Mouse (Mus musculus): ENCODE results near the gene Tmem251.

Gene Tmem251

DNA sequence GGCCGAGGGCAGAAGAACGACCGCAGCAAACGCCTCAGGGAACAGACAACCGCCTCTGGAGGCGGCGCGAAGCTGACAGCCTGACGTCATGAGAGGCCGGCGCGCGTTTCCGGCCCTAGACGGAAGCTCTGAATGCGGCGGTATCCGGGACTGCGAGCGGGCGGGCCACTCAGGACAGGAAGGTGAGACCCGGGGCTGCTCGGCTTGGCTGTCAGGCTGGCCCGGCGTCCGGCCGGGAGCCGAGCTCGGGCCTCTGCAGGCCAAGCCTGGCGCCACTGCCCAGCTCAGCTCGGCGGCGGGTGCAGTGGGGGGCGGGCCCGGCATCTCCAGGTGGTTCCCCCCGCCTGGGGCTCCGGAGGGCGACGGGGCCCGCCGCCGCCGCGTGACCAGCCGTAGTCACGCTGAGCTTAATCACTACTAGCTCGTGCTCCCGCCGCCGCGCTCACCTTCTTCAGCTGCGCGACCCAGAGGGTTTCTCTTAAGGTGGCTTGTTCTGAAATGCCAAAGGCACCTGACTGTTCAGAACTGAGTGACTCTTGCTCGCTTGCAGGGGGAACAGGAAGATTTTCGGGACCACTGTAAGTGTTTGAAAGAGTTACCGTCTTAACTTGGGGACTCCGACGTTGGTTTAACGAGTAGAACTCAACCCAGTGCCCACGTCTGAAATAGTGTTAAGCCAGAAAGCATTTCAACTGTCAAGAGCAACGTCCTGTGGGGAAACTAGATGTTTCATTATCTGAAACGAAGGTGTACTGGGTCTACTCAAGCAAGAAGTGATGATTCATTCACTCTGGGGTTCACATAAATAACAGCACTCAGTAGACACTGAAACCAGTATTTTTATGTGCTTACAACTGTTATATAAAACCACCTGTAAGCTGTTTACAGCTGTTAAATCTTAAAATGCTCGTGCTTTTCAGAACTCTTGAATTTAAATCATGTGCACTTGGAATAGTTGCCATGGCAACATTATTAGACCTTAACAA is at the start of gene Tmem251, which contains the start of gene Moap1:
Gene Tmem251 (plus strand): TSS at position 174 of the 986 bp plus-strand sequence.
Gene Moap1 (minus strand): TSS at position 73 of the 986 bp plus-strand sequence.
- DNase-seq = peak; percentile 91 to 94

DNA sequence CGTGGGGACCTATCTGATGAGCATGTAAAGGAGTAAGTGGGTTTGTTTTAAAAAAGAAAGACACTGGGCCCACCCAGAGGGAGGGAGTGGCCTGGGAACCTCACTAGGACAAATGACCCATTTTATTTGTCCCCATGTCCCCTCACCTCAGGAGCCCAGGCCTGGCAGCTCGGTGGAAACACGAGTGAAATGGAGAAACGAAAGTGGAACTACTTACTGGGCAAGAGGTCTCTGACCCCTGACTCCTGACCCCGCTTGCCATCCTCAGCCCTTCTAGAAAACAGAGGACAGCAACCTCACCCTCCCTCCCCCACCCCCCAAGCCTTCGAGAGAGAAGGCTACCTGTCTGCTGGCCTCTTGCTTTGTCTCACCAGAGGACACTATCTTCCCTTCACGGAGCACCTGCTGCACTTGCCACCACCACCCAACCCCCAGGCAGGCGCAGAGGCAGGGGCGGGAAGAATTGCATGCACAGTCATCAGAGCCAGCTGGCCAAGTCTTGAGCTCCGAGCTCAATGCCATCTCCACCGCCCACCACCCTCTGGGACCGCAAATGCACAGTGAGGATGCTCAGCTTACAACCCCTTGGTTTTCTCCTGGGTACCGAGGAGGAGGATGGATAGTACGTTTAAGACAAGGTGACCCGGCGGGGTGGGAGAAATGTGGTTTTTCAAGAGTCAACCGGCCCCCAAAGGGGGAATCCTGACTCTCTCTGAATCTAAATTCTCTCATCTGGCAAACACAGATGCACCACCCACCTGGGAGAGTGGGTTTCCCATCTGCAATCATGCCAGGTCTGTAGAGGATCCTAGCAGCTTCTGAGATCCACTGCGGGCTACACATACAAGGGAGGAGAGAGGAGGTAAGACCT is 48.0 kb upstream of the Tmem251 start:
- DNase-seq = no peak

DNA sequence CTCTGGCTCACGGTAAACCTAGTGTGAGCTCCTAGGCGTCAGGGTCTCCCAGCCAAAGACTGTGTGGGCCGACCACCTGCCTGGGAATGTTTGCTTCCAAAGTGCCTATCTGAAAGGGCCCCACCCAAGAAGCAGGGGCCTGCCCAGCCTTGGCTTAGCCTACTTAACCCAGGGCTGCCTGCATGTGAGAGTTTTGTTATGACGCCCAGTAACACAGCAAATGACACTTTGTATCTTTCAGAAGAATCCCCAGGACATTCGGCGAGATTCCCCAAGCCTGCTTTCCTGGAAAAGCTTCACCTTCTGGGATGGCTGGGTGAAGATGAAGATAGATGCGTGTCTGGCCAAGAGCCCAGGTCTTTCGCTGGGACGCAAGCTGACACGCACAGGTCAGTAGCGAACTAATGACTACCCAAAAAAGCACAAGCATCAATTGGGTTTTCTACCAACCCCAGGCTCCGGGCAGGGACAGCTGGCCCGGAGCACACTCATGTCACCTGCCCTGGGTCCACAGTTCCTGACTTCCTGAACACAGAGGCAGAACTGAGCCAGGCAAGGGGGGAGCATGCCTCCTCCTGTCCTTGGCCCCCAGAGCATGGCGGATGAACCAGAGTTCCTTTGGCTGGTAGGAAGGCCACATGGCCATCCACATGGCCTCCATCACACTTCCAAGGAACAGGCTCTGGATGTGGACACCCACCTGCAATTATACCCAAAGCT is 46.8 kb upstream of the Tmem251 start:
- no peak for DNase-seq

DNA sequence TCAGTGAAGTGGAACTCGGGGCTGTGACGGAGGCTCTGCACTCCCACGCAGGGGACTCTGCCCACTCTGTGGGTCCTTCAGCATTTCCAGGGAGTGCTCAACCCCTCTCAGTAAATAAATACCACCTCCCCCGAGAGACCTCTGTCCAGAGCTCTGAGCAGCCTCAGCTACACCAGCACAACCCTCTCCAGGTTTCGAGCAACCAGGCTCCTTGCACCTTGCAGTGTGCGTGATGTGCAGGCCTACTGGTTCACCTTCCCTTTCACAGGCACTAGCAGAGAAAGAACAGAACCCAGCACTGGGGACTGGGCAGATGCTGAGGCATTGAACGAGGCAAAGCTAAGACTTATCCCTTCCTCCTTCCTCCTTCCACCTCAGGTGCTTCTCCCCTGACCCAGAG is 46.2 kb upstream of the Tmem251 start:
- no peak for DNase-seq

DNA sequence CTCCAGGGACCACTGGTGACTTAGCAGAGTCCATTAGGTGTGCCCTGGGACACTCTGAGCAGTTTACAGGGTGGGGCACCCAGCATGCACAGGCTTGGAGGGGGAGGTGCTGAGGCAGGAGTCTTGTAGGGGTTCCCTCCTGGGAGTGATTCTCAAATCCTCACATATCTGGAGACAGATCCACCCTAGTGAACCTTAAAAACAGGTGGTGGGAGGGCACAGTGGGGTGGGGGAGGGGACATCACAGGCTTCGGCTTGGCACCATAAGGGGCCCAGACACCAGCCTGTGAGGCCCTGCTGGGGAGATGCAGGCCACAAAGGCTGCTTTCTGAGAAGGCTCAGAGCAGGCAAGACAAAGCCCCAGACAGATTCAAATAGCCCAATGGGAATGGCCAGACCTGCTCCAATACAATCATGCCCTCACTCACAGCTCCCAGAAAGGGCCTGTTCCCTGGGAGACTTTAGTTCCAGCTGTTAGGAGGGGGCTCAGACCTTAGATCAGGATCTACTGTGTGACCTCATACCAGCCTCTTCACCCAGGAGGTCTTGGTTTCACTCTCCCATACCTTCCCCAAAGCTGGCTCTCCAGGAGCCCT is 45.4 kb upstream of the Tmem251 start:
- DNase-seq = no peak

DNA sequence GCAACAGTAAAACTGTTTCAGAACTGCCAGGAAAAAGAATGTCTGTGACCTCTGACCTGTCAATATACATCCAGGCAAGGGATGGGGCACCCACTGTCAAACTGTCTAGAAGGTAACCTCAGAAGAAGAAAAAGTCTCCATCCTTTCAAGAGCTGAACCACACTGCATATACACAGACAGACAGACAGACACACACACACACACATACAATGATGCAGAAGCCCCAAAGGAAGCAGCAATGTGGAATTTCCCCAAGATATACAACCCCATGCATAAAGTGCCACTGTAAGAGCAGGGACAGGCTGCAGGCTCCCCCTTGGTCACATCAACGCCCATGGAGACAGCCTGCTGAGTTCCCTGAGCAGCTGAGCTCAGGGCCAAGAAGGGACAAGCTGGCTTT is 44.4 kb upstream of the Tmem251 start:
- DNase-seq = no peak

DNA sequence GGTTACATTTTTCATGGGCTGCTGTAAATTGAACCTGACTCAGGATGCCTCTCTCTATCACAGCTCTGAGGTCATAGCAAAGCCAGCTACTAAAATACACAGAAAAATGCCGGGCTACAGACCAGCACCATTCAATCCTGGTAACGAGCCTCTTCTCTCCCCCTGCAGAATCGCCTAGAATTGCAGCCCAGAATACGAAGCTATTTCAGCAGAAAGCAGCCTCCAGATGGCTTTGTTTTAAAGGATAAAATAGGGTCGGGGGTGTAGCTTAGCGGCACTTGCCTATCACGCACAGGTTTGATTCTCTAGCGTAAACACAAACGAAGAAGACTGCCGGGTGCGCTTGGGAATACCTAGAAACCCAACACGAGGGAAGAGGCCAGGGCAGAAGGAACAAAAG is 43.1 kb upstream of the Tmem251 start:
- no peak for DNase-seq

DNA sequence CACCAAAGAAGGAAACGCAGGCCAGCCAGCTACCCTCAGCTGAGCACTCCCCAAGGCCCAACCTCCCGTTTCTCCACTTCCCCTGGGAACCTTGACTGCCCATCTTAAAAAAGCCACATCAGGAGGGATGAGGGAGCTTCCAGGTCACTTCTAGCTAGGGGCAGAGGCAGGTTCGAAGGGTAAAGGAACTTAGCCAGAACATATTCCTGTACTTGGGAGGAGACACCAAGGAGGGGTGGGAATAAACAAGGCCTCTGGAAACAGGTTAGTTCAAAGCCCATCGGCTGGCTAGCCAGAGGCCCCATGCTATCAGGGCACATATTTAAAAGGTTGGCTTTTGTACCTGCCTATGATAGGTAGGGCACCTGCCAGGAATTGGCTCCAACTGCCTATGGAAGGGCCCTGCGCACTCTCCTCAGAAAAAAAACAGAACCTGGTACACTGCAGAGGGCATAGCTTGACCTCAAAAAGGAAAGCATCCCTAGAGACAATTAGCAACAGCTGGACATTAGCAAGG is 41.8 kb upstream of the Tmem251 start:
- DNase-seq = no peak

DNA sequence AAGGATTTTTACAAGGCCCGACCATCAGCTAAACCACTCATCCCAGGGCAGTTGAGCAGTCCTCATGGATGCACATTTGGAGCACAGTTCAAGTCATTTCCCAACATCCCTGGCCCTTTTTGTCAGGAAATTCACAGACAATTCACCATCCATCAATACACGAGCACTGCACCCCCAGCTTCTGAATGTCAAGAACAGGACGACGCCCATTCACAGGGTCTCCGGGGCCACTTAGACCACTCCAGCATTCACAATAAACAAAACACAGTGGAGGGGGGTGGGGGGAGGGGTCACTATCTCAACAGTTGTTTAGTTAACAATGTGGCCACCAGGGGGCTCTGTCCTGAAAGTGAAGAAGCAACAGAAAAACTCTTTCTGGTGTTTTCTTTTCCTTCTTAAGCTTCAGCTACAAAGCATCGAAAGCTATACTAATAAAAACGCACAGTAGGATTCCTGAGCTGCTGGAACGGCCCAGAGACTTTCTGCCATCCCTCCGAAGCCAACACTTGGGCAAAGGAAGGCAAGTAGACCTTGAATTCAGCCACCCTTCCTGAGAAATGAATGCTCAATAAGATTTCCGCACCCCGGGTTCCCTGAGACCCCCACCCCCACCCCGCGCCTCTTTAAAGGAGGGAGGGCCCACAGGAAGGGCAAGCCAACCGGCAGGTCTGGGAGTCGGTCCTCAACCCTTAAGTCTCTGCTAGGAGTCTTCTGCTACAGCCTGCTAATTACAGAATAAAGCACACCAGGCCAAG is 41.0 kb upstream of the Tmem251 start:
- DNase-seq = peak; percentile 93 to 94

DNA sequence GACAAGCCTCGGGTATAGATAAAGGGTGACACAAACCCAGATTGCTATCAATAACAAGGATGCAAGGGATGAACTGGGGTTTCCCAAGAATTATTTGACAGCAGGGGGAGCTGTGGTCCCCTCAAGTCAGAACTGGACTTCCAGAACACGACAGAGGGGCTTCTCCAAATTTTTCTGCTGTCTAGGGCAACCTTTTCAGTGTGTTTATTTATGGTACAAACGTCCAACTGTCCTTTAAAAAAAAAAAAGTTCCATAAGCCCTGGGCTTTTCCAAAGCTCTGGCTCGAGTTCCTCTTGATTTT is 40.5 kb upstream of the Tmem251 start:
- peak; percentile 50 to 67 for DNase-seq

DNA sequence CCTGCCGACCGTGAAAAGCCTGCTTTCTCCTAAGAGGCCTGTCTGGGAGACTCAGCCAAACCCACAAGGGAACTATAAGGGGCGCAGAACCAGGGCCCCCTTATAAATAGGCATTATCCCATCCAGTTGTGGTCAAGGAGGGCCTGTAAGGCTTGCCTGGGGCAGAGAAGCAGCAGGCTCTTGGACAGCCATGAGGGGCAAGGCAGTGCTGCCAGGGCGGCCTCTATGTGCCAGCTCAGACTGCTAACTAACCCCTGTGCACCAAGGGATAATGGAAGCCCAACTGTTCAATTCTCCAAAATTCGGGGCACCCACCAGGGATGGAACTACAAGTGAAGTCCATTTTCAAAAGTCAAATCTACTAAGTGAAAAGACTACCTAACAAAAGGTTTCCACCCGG is 40.1 kb upstream of the Tmem251 start:
- DNase-seq = no peak

DNA sequence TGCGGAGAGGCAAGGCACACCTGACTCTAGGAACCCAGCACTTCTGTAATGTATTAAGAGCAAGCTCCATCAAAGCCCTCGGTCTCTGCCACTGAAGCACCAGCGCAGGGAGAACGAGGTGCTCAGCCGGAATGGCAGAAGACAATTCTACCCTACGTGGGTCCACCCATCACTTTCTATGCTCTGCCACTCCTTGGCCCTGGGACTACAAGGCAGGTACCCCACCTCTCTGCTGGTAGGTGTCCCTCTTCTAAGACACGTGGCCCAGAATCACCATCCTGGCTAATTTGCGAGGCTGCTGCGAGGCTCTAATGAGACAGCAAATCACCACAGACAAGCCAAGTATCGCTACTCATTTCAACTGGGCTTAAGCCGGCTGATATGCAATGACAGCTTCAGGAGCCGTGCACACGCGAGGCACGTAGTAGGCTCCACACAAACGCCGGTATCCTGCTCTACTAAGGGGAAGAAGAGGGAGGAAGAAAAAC is 39.6 kb upstream of the Tmem251 start:
- DNase-seq = no peak

DNA sequence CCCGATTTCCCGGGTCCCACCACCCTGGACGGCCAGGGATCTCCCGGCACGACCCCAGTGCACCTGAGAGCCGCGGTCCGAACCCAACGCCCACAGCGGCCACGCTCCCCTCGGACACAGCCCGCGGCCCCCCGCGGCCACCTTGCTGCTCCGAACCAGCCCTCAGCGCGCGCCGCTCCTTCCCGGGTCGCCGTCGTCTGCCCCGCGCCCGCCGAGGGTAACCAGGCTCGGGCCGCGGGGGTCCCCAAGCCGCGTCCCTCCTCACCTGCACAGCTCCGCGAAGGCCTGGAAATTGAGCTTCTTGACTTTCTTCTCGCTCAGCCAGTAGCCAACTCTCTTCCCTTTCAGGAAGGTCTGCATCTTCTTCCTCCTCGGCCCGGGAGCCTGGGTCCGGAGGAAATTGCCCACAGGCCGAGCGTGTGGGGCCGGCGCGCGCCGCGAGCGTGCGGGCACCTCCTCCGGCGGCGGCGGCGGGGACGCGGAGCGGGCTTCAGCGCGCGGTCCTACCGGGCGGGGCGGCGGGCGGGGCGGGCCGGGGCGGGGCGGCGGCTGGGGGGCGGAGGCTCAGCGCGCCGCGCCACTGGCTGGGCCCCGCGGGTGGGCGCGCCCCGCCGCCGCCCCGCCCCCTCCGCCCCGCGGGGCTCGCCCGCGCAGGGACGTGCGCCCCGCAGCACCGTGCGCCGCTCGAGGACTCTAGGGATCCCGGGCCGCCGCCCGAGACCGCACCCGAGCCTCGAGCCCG is 38.9 kb upstream of the Tmem251 start, which contains the start of gene Itpk1:
Gene Itpk1 (minus strand): TSS at position 474 of the 742 bp plus-strand sequence.
- peak; percentile 70 to 82 for DNase-seq

DNA sequence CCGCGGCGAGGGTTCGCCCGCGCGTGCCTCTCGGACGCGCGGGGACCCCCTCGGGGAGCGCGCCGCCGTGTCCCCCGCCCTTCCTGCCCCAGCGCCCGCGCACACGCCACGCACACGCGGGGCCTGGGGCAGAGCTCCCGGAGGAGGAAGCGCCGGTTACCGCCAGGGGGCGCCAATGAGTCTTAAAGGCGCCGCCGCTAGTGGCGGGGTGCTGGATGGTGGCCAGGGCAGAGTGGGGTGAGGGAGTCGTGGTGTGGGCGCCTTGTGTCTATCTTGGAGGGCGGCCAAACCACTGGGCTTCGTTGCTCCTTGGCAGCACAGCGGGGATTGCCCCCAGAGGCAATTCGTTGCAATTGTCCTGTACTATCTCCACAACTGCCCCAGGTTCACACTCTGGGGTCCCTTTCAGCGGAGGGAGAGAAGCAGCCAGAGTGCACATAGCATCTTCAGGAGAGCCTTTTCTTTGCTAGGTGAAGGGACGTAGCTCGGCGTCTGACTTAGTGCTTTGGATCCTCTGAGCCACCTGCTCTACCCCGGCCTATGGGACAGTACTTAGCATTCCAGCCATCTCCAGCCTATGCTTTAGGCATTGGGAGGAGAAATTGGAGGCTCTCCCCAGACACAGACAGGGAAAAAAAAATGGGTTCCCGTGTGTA is 38.2 kb upstream of the Tmem251 start:
- peak; percentile 92 to 94 for DNase-seq

DNA sequence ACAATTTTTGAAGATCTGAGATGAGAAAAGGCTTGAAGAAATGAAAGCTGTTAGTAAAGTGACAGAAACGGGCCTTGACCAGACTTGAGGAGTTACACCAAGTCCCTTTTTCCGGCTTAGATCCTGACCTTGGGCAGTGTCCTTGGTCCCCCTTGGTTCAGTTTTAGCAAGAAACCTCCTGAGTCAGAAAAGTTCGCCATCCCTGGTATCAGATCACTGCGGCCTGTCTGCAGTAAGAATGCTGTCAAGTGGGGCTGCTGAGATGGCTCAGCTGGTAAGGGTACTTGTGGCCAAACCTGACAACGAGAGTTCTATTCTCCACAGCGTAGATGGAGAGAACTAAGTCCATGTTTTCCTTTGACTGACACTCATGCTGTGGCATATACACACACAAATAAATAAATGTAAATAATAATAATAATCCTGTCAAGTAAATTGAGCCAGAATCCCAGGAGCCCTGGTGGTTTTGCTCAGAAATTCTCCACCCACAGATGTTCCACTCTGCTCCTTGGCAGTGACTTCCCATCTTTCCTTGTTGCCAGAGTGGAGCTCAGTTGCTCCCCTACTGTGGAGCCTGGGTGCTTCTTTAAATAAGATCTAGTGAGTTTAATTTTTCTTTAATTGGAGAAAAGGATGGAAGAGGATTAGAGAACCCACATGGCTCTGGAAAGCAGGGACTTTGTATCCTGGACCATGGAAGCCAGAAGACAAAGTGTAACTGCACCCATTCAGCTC is 37.5 kb upstream of the Tmem251 start:
- DNase-seq = no peak

DNA sequence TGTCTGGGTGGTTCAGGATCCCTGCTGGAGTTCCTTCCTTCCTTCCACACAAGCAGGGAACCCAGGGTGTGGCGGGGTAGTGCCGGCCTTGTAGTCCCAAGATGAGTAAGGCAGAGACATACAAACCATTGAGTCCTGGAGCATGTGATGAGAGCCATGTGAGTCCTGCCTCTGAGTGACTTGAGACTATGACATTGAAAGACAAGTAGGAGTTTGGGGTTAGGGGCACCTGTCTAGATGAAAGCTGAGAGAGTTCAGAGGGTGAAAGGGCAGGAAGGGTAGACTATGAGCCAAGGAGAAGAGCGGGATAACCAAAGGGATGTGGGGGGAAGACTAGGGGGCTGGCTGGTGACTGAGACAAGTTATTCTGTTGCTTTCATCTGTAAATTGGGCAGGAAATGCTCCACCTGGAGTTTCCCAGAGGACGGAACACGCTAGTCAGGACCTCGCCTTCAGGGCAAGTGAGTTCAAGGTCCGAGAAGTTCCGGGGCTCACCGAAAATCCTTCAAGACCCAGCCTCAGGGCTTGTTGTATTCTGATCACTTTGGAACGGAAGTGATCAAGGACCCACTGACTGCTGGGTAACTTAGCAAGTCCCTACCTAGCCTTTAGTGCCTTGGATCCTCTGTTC is 36.6 kb upstream of the Tmem251 start:
- no peak for DNase-seq

DNA sequence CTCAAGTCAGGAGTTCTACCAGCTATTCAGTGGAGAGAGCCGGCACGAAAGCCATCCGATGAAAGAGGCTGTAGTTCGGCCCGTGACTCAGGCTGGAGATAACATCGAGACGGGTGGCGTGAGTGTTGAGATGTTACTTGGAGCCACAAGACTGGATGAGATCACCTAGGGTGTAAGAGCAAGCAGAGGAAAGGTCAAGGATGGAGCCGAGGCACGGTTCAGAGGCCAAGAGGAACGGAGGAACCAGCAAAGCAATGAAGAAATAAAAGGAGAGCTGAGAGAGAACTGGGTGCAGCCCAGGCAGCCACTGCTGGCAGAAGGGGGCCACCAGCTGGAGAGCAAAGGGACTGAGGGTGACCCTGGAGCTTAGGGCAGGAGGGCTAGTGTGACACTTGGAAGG is 35.3 kb upstream of the Tmem251 start:
- DNase-seq = peak; percentile 50 to 67

DNA sequence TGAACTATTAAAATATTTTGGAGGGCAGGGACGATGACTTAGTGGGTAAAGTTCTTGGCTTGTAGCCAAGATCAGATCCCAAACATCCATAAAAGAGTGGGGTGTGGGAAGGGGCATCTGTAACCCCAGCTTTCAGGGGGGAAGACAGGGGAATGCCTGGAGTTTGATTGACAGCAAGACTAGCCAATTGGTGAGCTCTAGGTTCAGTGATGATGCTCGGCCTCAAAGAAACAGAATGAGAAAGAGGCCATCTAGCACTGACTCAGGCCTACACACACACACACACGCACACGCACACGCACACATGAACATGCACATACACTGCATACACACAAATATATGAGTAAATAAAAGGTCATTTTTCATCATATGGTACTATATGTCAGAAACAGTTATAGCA is 33.7 kb upstream of the Tmem251 start:
- DNase-seq = no peak
